Mouse (Mus musculus) embryonic fibroblast, embryonic 13.5 days (primary cell): Measurements from ENCODE around the gene Zbtb42.

Experiments
- CTCF ChIP-seq: IDR thresholded peaks from 2 replicates; pipeline ENCODE4 v1.5.1; 2011; ENCODE audit warnings: mild to moderate bottlenecking, control low read depth, low read length, moderate library complexity, borderline replicate concordance; ENCODE audit not compliant: insufficient read depth
- POLR2A ChIP-seq: IDR thresholded peaks from 2 replicates; pipeline ENCODE4 v1.6.1; 2011; ENCODE audit warnings: low read depth, mild to moderate bottlenecking, control low read depth, low read length, moderate library complexity

DNA sequence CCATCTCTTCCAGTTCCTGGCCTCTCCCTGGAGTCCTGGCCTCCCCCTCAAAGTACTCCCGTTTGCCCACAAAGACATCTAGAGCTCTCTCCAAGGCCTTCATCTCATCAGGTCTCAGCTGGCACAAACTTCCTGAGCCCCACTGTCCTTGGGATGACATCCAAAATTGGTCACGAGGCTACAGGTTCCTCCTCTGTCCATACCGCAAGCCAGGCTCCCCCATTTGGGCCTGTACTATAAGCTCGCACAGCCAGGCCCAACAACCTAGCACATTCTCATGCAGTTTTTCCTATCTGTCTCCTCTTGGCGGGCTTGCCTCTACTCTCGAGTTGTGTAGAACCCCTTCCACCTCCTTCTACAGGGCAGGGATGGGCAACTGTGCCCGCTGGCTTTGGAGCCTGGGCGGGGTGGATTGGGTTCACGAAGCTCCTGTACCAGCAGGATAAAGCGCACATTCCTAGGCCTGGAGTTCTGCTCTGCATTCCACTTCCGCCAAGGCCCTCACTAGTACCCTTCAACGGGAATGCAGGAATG, 42.3 kb downstream of the Zbtb42 start:
- TF ChIP-seq POLR2A (no peak), CTCF (no peak)
